Mouse (Mus musculus) C2C12 (cell line): ENCODE data around the gene Stambp. TPM values are rescaled to one million over a fixed set of nuclear protein-coding genes. Genes with fewer than 3 reads are reported as not detected.

Source experiments
- H3K27me3 ChIP-seq: one replicate; pipeline ENCODE4 v1.6.1; 2011; ENCODE audit not compliant: control insufficient read depth, insufficient read depth, insufficient read length
- H3K36me3 ChIP-seq: one replicate; pipeline ENCODE4 v1.6.1; 2011; ENCODE audit not compliant: control insufficient read depth, insufficient read depth
- H3K4me3 ChIP-seq: one replicate; pipeline ENCODE4 v1.5.1; 2011; ENCODE audit warnings: mild to moderate bottlenecking, control low read depth; ENCODE audit not compliant: poor library complexity, insufficient read depth, severe bottlenecking
- H3K79me2 ChIP-seq: one replicate; pipeline ENCODE4 v1.6.1; 2011; ENCODE audit not compliant: control insufficient read depth, insufficient read depth
- H3K79me3 ChIP-seq: one replicate; pipeline ENCODE4 v1.6.1; 2011; ENCODE audit warnings: low read depth, control low read depth
- H3ac ChIP-seq: one replicate; pipeline ENCODE3; 2011; ENCODE audit warnings: low read depth; ENCODE audit not compliant: control insufficient read depth, insufficient read length
- CEBPB ChIP-seq: IDR thresholded peaks from one replicate; pipeline ENCODE4 v1.6.1; 2011; ENCODE audit warnings: low read depth, mild to moderate bottlenecking, control low read depth, moderate library complexity
- CTCF ChIP-seq: IDR thresholded peaks from one replicate; pipeline ENCODE4 v1.5.1; 2011; ENCODE audit not compliant: control insufficient read depth, insufficient read depth, insufficient read length
- FOSL1 ChIP-seq: IDR thresholded peaks from one replicate; pipeline ENCODE4 v1.8.0; 2011; ENCODE audit warnings: mild to moderate bottlenecking, low read length; ENCODE audit not compliant: poor library complexity, insufficient read depth, severe bottlenecking
- MAX ChIP-seq: IDR thresholded peaks from one replicate; pipeline ENCODE4 v1.6.1; 2011; ENCODE audit warnings: mild to moderate bottlenecking, control low read depth
- MYOD1 ChIP-seq: IDR thresholded peaks from one replicate; pipeline ENCODE4 v1.6.1; 2011; ENCODE audit warnings: low read depth; ENCODE audit not compliant: control insufficient read depth, insufficient read length
- MYOG ChIP-seq: IDR thresholded peaks from one replicate; pipeline ENCODE4 v1.6.1; 2011; ENCODE audit not compliant: control insufficient read depth, insufficient read length; ENCODE audit errors: extremely low read depth
- USF1 ChIP-seq: IDR thresholded peaks from one replicate; pipeline ENCODE4 v1.6.1; 2011; ENCODE audit warnings: low read depth, mild to moderate bottlenecking, control low read depth, moderate library complexity
- polyA plus RNA-seq: library from polyadenylated mRNA; unstranded; fragments of >200 nt; fragmentation: generic; extraction: Trizol; gene quantifications from one replicate; pipeline ENCODE4 v1.2.1, GENCODE M21; 2012; ENCODE audit warnings: missing spikeins

The Stambp gene
- polyA plus RNA-seq, 1 experiment: 6.1 TPM

GRCm38 (mm10) chr6:83496753-83497710 lies 75.5 kb downstream of the Stambp start:
- Histone ChIP-seq H3K36me3 (peaks cover 6% of the 10 kb centered on the region), H3K4me3 (no peak overlapping the region), H3K79me3 (no peaks in the 10 kb centered on the region), H3ac (no peak overlapping the region), H3K27me3 (no peaks in the 10 kb centered on the region), H3K79me2 (peaks cover 8% of the 10 kb centered on the region)
- TF ChIP-seq CTCF (no peak), CEBPB (no peak), MYOG (no peak), USF1 (no peak), MYOD1 (no peak), MAX (no peak), FOSL1 (no peak)

GRCm38 (mm10) chr6:83496009-83496752 lies 76.3 kb downstream of the Stambp start:
- Histone ChIP-seq H3K79me3 (no peaks in the 10 kb centered on the region), H3K79me2 (no peaks in the 10 kb centered on the region), H3ac (no peak overlapping the region), H3K4me3 (no peak overlapping the region), H3K27me3 (no peaks in the 10 kb centered on the region), H3K36me3 (peaks cover 6% of the 10 kb centered on the region)
- TF ChIP-seq USF1: no peak
- no peak for TF ChIP-seq MYOG
- no peak for TF ChIP-seq CTCF
- no peak for TF ChIP-seq MYOD1
- no peak for TF ChIP-seq MAX
- no peak for TF ChIP-seq CEBPB

Other genes starting within 250 kb of the Stambp start
- gene Mthfd2, start 246.8 kb downstream of the Stambp start, polyA plus RNA-seq: 120 TPM
- 30.8 TPM for gene Mob1a, start 246.7 kb downstream of the Stambp start, polyA plus RNA-seq
- 111 TPM for gene Bola3, start 223.6 kb downstream of the Stambp start, polyA plus RNA-seq
- gene Tet3, start 113.6 kb downstream of the Stambp start, polyA plus RNA-seq: 6.0 TPM
- gene Dguok, start 65.8 kb downstream of the Stambp start, polyA plus RNA-seq: 27.6 TPM
- gene Actg2, start 36.5 kb downstream of the Stambp start, polyA plus RNA-seq: 341 TPM
- not detected for gene Clec4f, start 83.5 kb upstream of the Stambp start, polyA plus RNA-seq
- gene Cd207, start 105.1 kb upstream of the Stambp start, polyA plus RNA-seq: not detected
- gene Vax2, start 138.5 kb upstream of the Stambp start, polyA plus RNA-seq: 1.1 TPM
- not detected for gene Atp6v1b1, start 170.3 kb upstream of the Stambp start, polyA plus RNA-seq
- gene Ankrd53, start 189.9 kb upstream of the Stambp start, polyA plus RNA-seq: 0.04 TPM
- 82.0 TPM for gene Tex261, start 203.1 kb upstream of the Stambp start, polyA plus RNA-seq
- 37.3 TPM for gene Nagk, start 222.3 kb upstream of the Stambp start, polyA plus RNA-seq